Mouse (Mus musculus): Measurements from ENCODE around the gene Gm5127. TPM values are rescaled to one million over a fixed set of nuclear protein-coding genes. Genes with fewer than 3 reads are reported as not detected.

Gene Gm5127
- 1.3 and 2.1 TPM in 2 replicates for polyA plus RNA-seq (2014; fragmentation: Nextera tagmentation; extraction: Ambion mirVana)

GRCm38 (mm10) chrX:106582886-106583285 lies at the start of gene Gm5127:
Gene Gm5127, plus strand, starts transcription at chrX:106583186.
- no peak within 1 kb of the TSS for H3K27ac ChIP-seq (ENCODE audit: low read depth, low read length)
- no peaks in the 10 kb centered on the region for H3K27me3 ChIP-seq (ENCODE audit: control insufficient read depth, insufficient read depth, low read length)
- H3K4me3 ChIP-seq (ENCODE audit: low read depth, low read length), result no peak within 1 kb of the TSS
- H3K9ac ChIP-seq (ENCODE audit: low read length), result no peak within 1 kb of the TSS
- H3K4me1 ChIP-seq (ENCODE audit: control insufficient read depth, insufficient read depth, low read length), result no peaks in the 10 kb centered on the region
- DNase-seq (ENCODE audit: low spot score) (no peak), ATAC-seq (ENCODE audit: insufficient read depth, low FRiP score, low TSS enrichment) (no peak)
- H3K4me2 ChIP-seq (ENCODE audit: low read depth), result no peak within 1 kb of the TSS
- no peaks in the 10 kb centered on the region for H3K36me3 ChIP-seq (ENCODE audit: control insufficient read depth, insufficient read depth, low read length)
- H3K9me3 ChIP-seq (ENCODE audit: control insufficient read depth, low read length), result no peaks in the 10 kb centered on the region
- 52% methylated on average over 3 of the region's 3 CpGs for WGBS

DNA sequence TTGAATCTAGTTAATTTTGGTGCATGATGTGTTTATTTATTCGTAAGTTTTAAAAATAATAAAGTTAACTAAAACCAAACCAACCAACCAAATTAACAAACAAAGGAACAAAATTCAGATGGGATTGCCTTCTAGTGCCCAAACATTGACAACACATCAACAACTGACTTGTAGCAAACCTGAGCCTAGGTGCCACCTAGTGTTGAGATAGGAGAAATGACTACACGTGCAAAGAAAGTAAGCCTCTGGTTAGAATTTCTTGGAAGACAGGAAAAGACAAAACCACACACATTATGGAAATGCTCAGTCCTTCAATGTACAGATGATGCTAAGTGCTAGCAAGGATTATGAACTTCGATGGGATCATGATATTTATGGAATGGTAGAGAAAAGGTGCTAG lies 46.6 kb upstream of the Gm5127 start:
- no peaks in the 10 kb centered on the region for H3K36me3 ChIP-seq (ENCODE audit: control insufficient read depth, insufficient read depth, low read length)
- no peak overlapping the region for H3K4me3 ChIP-seq (ENCODE audit: low read depth, low read length)
- no peak overlapping the region for H3K27ac ChIP-seq (ENCODE audit: low read depth, low read length)
- ATAC-seq (ENCODE audit: insufficient read depth, low FRiP score, low TSS enrichment) (no peak), DNase-seq (ENCODE audit: low spot score) (no peak)
- no peaks in the 10 kb centered on the region for H3K4me1 ChIP-seq (ENCODE audit: control insufficient read depth, insufficient read depth, low read length)
- H3K27me3 ChIP-seq (ENCODE audit: control insufficient read depth, insufficient read depth, low read length), result no peaks in the 10 kb centered on the region
- H3K9me3 ChIP-seq (ENCODE audit: control insufficient read depth, low read length), result no peaks in the 10 kb centered on the region
- H3K9ac ChIP-seq (ENCODE audit: low read length), result no peak overlapping the region
- H3K4me2 ChIP-seq (ENCODE audit: low read depth), result no peak overlapping the region
- 39% methylated on average over 3 of the region's 3 CpGs for WGBS

- WGBS, result 75% methylated on average over 2 of the region's 2 CpGs
- H3K4me3 ChIP-seq (ENCODE audit: low read depth, low read length), result no peak overlapping the region
- H3K4me2 ChIP-seq (ENCODE audit: low read depth), result no peak overlapping the region
- no peak for ATAC-seq (ENCODE audit: insufficient read depth, low FRiP score, low TSS enrichment)
- no peak for DNase-seq (ENCODE audit: low spot score)
- H3K9ac ChIP-seq (ENCODE audit: low read length), result no peak overlapping the region
- no peak overlapping the region for H3K27ac ChIP-seq (ENCODE audit: low read depth, low read length)
- H3K4me1 ChIP-seq (ENCODE audit: control insufficient read depth, insufficient read depth, low read length), result no peaks in the 10 kb centered on the region
- no peaks in the 10 kb centered on the region for H3K9me3 ChIP-seq (ENCODE audit: control insufficient read depth, low read length)
- no peaks in the 10 kb centered on the region for H3K27me3 ChIP-seq (ENCODE audit: control insufficient read depth, insufficient read depth, low read length)
- no peaks in the 10 kb centered on the region for H3K36me3 ChIP-seq (ENCODE audit: control insufficient read depth, insufficient read depth, low read length)
Observed at GRCm38 (mm10) chrX:106555457-106555856, 27.5 kb upstream of the Gm5127 start.

DNA sequence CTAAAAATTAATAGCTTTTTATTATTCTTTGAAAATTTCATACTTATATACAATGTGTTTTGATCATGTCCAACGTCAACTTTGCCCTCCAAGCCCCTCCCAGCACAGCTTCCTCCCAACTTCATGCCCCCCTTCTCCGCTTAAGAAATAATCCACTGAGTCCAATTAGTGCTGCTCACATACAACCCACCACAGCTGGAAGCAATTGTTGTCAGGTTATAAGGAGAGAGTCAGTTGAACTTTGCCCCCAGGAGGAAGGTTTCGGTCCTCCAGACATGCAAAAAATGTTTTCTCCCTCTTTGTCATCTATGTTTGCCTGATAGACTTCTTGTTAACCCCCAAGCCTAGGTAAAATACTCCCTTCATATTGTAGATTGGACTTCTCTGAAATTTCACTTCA lies 4.0 kb upstream of the Gm5127 start:
- Histone ChIP-seq H3K4me2 (ENCODE audit: low read depth) (no peak overlapping the region), H3K4me3 (ENCODE audit: low read depth, low read length) (no peak overlapping the region), H3K9ac (ENCODE audit: low read length) (no peak overlapping the region), H3K27me3 (ENCODE audit: control insufficient read depth, insufficient read depth, low read length) (no peaks in the 10 kb centered on the region), H3K27ac (ENCODE audit: low read depth, low read length) (no peak overlapping the region), H3K4me1 (ENCODE audit: control insufficient read depth, insufficient read depth, low read length) (no peaks in the 10 kb centered on the region), H3K9me3 (ENCODE audit: control insufficient read depth, low read length) (no peaks in the 10 kb centered on the region), H3K36me3 (ENCODE audit: control insufficient read depth, insufficient read depth, low read length) (no peaks in the 10 kb centered on the region)
- no peak for ATAC-seq (ENCODE audit: insufficient read depth, low FRiP score, low TSS enrichment)
- 42% methylated on average over 3 of the region's 3 CpGs for WGBS
- DNase-seq (ENCODE audit: low spot score), result no peak

GRCm38 (mm10) chrX:106580410-106580809 lies 2.6 kb upstream of the Gm5127 start:
- Histone ChIP-seq H3K4me3 (ENCODE audit: low read depth, low read length) (no peak overlapping the region), H3K27me3 (ENCODE audit: control insufficient read depth, insufficient read depth, low read length) (no peaks in the 10 kb centered on the region), H3K4me2 (ENCODE audit: low read depth) (no peak overlapping the region), H3K36me3 (ENCODE audit: control insufficient read depth, insufficient read depth, low read length) (no peaks in the 10 kb centered on the region), H3K9ac (ENCODE audit: low read length) (no peak overlapping the region), H3K4me1 (ENCODE audit: control insufficient read depth, insufficient read depth, low read length) (no peaks in the 10 kb centered on the region), H3K9me3 (ENCODE audit: control insufficient read depth, low read length) (no peaks in the 10 kb centered on the region), H3K27ac (ENCODE audit: low read depth, low read length) (no peak overlapping the region)
- ATAC-seq (ENCODE audit: insufficient read depth, low FRiP score, low TSS enrichment) (no peak), DNase-seq (ENCODE audit: low spot score) (no peak)

DNA sequence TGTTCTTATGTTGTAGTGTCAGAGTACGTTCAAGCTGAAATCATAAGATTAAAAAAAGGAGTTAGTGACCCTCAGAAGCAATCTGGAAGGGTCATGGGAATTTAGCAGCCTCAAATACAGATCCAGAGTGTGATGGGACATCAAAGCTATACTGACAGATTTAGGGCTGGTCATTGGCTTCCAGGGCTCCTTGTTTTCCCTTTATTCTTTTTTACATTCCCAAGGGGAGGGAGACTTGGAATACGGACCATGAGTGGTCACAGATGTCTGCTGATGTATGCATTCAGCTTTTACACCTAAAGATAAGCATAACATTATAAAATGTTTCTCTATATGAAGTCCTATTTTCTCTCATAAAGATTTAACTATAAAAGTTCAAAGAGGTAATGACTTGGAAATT lies 789 bp upstream of the Gm5127 start:
- Histone ChIP-seq H3K4me1 (ENCODE audit: control insufficient read depth, insufficient read depth, low read length) (no peaks in the 10 kb centered on the region), H3K9ac (ENCODE audit: low read length) (no peak overlapping the region), H3K4me3 (ENCODE audit: low read depth, low read length) (no peak overlapping the region), H3K36me3 (ENCODE audit: control insufficient read depth, insufficient read depth, low read length) (no peaks in the 10 kb centered on the region), H3K4me2 (ENCODE audit: low read depth) (no peak overlapping the region), H3K27ac (ENCODE audit: low read depth, low read length) (no peak overlapping the region), H3K27me3 (ENCODE audit: control insufficient read depth, insufficient read depth, low read length) (no peaks in the 10 kb centered on the region), H3K9me3 (ENCODE audit: control insufficient read depth, low read length) (no peaks in the 10 kb centered on the region)
- 20% methylated on average over 2 of the region's 2 CpGs for WGBS
- no peak for ATAC-seq (ENCODE audit: insufficient read depth, low FRiP score, low TSS enrichment)
- no peak for DNase-seq (ENCODE audit: low spot score)

- Histone ChIP-seq H3K27ac (ENCODE audit: low read depth, low read length) (no peak overlapping the region), H3K27me3 (ENCODE audit: control insufficient read depth, insufficient read depth, low read length) (no peaks in the 10 kb centered on the region), H3K36me3 (ENCODE audit: control insufficient read depth, insufficient read depth, low read length) (no peaks in the 10 kb centered on the region), H3K4me2 (ENCODE audit: low read depth) (no peak overlapping the region), H3K9me3 (ENCODE audit: control insufficient read depth, low read length) (no peaks in the 10 kb centered on the region), H3K9ac (ENCODE audit: low read length) (no peak overlapping the region), H3K4me3 (ENCODE audit: low read depth, low read length) (no peak overlapping the region), H3K4me1 (ENCODE audit: control insufficient read depth, insufficient read depth, low read length) (no peaks in the 10 kb centered on the region)
- no peak for ATAC-seq (ENCODE audit: insufficient read depth, low FRiP score, low TSS enrichment)
- DNase-seq (ENCODE audit: low spot score), result no peak
Observed at GRCm38 (mm10) chrX:106593914-106594313, 10.9 kb downstream of the Gm5127 start.

- ATAC-seq (ENCODE audit: insufficient read depth, low FRiP score, low TSS enrichment) (no peak), DNase-seq (ENCODE audit: low spot score) (no peak)
- Histone ChIP-seq H3K4me2 (ENCODE audit: low read depth) (no peak overlapping the region), H3K9me3 (ENCODE audit: control insufficient read depth, low read length) (no peaks in the 10 kb centered on the region), H3K4me1 (ENCODE audit: control insufficient read depth, insufficient read depth, low read length) (no peaks in the 10 kb centered on the region), H3K27me3 (ENCODE audit: control insufficient read depth, insufficient read depth, low read length) (no peaks in the 10 kb centered on the region), H3K9ac (ENCODE audit: low read length) (no peak overlapping the region), H3K36me3 (ENCODE audit: control insufficient read depth, insufficient read depth, low read length) (no peaks in the 10 kb centered on the region), H3K27ac (ENCODE audit: low read depth, low read length) (no peak overlapping the region), H3K4me3 (ENCODE audit: low read depth, low read length) (no peak overlapping the region)
- 86% methylated on average over 1 of the region's 1 CpGs for WGBS
Observed at GRCm38 (mm10) chrX:106595904-106596303, 12.9 kb downstream of the Gm5127 start.

- H3K4me2 ChIP-seq (ENCODE audit: low read depth), result 0 out of 2 replicates have a peak overlapping the region, but pooled peaks have one; percentile 19
- DNase-seq (ENCODE audit: low spot score) (peak; percentile 13), ATAC-seq (ENCODE audit: insufficient read depth, low FRiP score, low TSS enrichment) (no peak)
- no peak overlapping the region for H3K27ac ChIP-seq (ENCODE audit: low read depth, low read length)
- H3K36me3 ChIP-seq (ENCODE audit: control insufficient read depth, insufficient read depth, low read length), result no peaks in the 10 kb centered on the region
- WGBS, result 24% methylated on average over 9 of the region's 9 CpGs
- H3K4me1 ChIP-seq (ENCODE audit: control insufficient read depth, insufficient read depth, low read length), result no peaks in the 10 kb centered on the region
- no peaks in the 10 kb centered on the region for H3K27me3 ChIP-seq (ENCODE audit: control insufficient read depth, insufficient read depth, low read length)
- H3K9ac ChIP-seq (ENCODE audit: low read length), result no peak overlapping the region
- no peaks in the 10 kb centered on the region for H3K9me3 ChIP-seq (ENCODE audit: control insufficient read depth, low read length)
- no peak overlapping the region for H3K4me3 ChIP-seq (ENCODE audit: low read depth, low read length)
Observed at GRCm38 (mm10) chrX:106602574-106603258, 19.7 kb downstream of the Gm5127 start.

All from neural tube, embryonic 11.5 days (tissue).